Mouse (Mus musculus): ENCODE results near the gene Glrx2.

DNA sequence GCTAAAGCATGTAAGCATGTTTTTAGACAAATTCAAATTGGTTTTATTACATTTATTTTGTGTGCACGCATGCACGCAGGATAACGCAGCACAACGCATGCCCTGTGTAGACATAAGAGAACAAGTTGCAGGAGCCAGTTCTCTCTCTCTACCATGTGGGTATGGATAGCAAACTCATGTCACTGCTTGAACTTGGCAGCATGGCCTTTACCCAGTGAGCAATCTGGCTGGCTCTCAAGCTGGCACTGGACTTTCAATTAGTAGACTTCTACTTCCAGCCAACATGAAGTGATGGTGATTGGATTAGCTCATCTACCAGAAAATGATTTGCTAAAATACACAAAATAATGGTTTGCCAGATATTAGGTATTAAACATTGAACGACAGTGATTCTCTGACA is 35.0 kb upstream of the Glrx2 start:
- TF ChIP-seq CTCF (IDR thresholded peaks at IDR 0.05; ENCODE audit: extremely low read depth, insufficient read depth, low read length) (no peak), POLR2A (IDR thresholded peaks at IDR 0.05; ENCODE audit: extremely low read depth, insufficient read depth, low read length) (no peak)

All from cortical plate, adult 2 months (tissue).